Mouse (Mus musculus) liver (tissue): ENCODE data around the gene Eya4.

ENCODE experiments used
- DNase-seq: peaks from one replicate; pipeline ENCODE4 v3.0.0-alpha.2; 2020; ENCODE audit warnings: mixed read lengths

Gene Eya4

DNA sequence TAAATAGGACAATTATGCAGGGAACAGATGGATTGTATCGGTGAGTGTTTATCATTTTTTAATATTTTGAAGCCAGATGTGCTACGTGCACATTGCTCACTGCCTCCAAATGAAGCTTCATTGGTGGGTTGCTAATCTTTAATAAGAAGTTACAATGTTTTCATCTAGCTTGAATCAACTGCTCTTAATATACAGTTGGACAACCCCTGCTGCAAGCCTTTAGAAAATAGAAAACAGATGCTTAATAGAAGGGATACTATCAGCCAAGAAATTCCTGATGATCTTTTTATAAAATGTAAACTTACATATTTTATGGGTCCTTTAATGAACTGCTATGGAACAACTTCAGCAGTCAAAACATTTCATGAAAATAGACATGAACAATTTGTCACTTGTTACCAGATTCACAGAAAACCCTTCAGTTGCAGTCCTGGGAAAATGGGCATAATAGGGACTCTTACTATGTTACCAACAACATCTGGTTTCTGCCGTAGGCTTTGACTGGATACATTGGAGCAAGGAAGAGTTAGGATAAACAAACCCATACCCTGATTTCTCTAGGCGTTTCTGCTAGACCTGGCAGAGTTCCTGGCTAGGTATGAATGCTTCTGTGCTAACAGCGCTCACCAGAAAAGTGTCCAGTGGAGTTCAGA is 290.4 kb downstream of the Eya4 start:
- no peak for DNase-seq

DNA sequence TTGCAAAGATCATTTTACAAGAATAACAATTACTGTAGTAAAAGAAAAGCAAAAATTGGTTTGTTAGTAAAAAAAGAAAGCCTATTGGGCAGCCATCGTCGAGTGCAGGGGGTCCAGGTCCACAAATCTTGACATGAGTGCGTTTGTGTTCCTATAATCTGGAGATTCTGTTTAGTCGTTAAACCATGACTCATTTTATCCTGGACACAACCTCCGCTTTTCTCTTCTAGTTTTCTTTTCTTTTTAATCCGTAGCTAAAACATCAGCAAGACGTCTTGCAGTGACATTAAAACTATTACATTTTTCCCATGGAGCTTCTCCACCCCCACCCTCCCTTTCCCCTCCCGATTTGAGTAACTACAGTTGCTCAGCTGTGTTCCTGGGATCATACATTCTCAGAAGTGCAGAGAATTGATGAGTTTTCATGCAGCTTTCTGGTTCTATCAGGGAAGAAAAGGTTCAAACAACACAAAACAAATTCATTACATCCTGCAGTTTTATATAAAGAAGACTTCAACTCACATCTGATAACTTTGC is 297.1 kb downstream of the Eya4 start:
- no peak for DNase-seq
